Mouse (Mus musculus) frontal cortex, postnatal 10 days (tissue): ENCODE data around the gene Acbd6.

Experiments
- DNase-seq, 2 experiments: peaks; one replicate each; pipeline ENCODE4 v3.0.0; 2022; ENCODE audit warnings: low spot score in 2 of 2, mixed read lengths in 1 of 2

The Acbd6 gene

GRCm38 (mm10) chr1:155650121-155650846, 92.4 kb downstream of the Acbd6 start:
- no peak for DNase-seq

GRCm38 (mm10) chr1:155654961-155655360, 97.0 kb downstream of the Acbd6 start:
- no peak for DNase-seq

DNA sequence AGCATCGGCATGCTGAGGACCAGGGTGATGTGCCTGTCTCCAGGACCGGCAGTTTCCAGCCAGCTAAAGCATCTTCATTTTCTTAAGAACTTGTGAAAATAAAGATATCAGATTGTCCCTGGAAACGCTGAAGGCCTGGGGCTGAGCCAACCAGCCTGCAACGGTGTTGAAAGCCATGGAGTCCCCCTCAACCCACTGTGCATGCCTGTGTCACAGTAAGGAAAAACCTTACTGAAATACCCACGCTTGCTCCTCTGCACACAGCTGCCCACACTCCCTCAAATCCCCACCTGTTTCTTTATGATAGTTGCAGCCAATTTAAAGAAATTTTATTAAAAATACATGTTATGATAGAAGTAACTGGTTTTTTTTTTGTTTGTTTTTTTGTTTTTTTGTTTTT, 98.4 kb downstream of the Acbd6 start:
- DNase-seq = no peak

DNA sequence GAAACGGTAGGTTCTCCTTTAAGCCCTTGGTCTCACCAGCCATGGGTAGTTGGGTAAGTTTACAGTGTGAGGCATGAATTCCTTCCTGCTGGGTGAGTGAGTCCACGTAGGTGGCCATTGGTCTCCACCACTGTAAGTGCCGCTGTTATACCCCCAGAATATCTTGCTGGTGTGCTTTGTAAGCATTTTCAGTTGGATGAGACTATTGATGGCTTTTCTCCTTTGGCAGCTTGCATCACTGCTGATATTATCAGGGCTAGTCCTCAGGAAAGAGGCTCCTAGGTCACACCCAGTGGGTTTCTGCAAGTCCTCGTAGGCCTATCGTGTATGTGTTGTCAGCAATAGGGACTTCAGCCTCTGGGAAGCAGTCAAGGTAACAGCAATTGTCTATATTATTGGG, 106.1 kb downstream of the Acbd6 start:
- DNase-seq = no peak

DNA sequence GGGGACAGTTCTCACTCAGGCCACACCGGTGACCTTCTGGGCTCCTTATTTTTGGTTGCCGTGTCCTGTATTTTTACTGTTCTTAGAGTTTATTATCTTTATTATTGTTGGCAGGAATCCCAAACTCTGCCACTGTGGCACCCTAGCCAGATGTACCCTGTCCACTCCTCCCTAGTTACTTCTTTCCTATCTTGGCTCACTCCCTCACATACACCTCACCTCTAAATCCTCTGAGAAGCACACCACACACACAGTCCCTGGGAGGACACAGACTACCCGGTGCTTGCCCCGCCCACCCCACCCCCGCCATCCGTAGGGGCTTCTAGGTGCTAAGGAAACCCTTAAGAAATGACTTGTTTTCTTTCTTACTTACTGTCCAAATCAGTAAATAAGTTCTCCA, 117.7 kb downstream of the Acbd6 start:
- DNase-seq = no peak

DNA sequence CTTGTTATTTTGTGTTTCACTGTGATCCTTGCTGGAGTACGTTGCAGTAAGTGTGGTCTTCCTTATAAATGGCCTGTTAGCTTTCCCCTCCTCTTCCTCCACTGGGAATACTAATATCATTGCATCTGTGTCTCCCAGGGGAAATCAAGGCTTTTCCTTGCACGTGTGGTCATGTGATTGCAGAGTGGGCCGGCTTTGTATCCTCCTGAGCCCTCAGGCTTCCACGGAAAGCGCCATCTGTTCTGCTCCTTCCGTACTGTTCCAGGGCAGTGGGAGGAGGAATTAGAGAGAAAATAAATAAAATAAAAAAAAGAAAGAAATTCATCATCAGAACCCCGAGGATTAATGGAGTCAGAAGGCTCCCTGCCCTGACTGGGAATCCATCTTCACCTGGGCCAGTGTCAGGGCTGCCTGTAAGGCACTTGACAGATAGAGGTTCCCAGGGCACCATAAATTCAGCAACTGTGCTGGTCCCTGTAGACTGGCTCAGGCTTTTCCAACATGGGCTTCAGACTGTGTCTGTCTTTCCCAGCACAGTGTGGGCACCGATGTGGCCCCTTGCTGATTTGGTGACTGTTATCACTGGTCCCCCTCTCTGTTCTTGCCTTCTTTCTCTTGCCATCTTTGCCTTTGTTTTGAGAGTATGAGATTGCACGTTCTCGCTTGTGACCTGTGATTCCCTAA, 123.3 kb downstream of the Acbd6 start:
- no peak for DNase-seq

DNA sequence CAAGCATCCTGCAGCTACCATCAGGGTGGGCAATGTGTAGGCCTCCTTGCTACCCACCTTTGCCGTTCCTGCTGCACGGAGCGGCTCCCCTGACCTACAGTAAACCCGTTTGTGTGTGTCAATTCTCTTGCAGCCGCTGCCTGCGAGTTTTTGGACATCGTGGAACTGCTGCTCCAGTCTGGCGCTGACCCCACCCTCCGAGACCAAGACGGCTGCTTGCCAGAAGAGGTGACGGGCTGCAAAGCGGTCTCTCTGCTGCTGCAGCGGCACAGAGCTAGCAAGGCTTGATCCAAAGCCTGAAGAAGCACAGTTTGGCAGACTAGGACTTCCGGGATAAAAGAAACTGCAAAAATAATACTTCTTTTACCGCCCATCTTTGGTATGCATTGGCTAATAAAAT, 128.9 kb downstream of the Acbd6 start:
- no peak for DNase-seq

DNA sequence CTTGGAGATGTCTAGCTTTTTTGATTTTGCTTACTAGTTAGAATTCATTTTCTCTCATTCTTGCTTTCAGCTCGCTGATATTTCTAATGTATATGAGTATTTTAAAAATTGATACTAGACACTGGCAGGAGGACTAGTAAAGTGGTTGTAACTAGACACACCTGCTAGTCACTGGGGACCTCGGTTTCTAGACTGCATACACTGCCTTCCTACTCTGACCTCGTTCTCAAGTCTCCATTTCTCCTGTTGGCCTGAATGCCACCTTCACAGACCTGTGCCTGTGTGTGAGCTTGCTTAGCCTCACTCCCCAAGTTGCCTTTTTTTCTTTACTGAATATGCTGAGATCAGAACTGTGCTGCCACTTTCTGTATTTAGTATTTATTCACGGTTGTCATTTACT, 131.2 kb downstream of the Acbd6 start:
- no peak for DNase-seq

- DNase-seq = no peak
These were observed 131.6 kb downstream of the Acbd6 start for GRCm38 (mm10) chr1:155689558-155689957.

- no peak for DNase-seq
These were observed 134.3 kb downstream of the Acbd6 start for GRCm38 (mm10) chr1:155692230-155692629.

GRCm38 (mm10) chr1:155693026-155693425, 135.1 kb downstream of the Acbd6 start:
- DNase-seq = no peak

- no peak for DNase-seq
These were observed 135.5 kb downstream of the Acbd6 start for GRCm38 (mm10) chr1:155693443-155693842.

DNA sequence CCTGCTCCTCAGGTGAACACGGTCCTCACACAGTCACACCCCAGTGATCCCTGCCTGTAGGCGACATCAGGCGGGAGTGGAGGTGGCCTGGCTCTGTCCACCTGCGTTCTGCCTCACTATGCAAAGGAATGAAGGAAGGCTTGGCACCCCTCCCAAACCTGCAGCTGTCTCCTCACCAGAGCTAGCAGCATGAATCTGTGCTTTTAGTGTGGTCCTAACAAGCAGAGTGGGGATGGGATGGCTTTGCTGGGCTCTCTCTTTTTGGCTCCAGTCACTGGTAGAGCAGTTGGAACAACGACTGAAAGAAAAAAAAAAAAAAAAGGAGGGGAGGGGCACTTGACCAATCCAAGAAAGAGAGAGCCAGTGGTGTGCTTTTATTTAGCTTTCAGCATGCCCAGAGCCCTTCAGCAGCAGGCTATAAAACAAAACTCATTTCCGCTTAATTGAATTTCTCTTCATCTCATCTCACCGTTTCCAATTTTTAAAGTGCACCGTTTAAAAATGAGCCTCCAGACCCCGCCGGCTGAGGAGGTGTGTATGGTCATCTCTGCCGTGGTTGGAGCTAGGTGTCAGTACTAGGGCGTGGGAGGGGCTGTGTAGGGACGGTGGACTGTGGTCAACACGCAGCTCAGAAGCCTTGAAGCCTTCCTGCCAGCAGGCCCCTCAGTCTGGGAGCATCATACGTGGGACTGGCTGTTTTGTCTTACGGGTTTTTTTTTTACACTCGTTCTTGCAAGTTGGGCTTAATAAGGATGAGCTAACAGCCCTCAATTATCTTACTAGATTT, 140.6 kb downstream of the Acbd6 start:
- DNase-seq = peak; percentile 31 to 47

GRCm38 (mm10) chr1:155700886-155701285, 143.0 kb downstream of the Acbd6 start:
- no peak for DNase-seq

DNA sequence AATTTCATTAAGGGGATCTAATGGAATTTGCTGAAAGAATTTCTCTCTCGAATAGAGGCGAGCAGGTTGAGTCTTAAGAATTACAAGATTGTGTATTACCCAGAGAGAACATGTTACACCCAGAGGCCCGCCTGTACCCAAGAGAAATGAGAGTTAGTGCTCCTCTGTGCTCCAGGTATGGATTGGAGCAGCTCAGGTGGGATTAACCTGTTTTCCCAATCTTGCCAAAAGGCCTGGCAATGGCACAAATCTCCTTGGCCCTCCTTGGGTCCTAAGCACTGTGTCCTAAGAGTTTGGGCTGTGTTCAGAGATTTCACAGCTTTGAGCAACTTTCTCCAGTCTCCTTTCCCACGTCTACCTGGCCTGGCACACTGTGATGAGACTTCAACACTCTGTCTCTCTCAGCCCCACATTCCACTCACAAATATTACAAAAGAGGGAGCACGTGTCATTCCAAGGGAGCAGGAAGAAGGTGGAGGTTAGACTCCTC, 145.3 kb downstream of the Acbd6 start:
- no peak for DNase-seq

DNA sequence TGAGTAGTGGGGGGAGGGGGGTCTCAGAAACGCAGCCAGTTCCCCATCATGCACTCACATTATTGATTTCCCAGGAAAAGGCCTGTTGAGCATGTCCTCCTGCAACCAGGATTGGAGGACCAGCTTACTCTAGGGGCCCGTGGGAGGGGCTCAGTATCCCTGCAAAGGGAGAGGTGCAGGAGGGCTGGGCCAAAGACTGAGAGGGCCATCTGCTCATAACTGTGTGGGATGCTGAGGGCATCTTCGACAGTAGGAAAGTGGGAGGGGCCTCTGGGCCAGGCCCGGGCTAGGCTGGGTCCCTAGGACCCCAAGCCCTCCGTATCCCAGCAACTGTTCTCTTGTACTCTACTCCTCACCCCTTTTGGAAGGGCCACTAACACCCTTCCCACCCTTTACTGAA, 146.3 kb downstream of the Acbd6 start:
- DNase-seq = no peak

DNA sequence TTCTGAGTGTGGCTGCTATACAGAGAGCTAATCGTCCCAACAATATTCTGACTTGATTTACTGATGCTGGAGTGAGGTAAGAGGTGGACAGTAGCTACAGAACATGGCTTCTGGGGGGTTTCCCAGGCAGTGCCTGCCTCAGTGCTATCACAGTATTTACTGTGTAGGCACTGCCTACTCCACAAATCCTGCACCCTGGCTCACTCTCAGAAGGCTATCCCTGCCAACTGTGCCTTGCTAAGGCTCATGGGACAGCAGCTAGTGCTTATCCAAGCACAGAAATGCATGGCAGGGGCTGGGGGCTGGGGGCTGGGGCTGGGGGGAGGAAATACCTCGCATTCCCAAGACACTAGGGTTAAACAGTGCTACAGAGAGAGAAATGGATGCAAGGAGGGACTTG, 155.4 kb downstream of the Acbd6 start:
- no peak for DNase-seq

DNA sequence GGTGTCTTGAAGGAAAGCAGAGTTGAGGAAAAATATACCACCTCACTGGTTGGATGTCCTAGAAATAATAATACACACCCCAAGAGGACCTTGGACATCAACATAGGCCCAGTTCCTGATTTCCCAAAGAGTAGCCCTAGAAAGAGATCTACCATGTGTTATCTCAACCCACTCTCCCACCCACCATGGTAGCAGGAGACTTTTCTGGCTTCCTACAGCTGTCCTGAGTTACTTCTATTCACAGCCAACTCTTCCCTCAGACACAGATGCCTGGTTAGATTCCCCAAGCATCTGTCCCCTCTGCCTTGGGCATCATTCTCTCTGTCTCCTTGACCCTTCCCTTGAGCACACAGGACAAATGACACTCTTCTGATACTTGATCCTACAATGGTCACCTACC, 157.4 kb downstream of the Acbd6 start:
- no peak for DNase-seq

DNA sequence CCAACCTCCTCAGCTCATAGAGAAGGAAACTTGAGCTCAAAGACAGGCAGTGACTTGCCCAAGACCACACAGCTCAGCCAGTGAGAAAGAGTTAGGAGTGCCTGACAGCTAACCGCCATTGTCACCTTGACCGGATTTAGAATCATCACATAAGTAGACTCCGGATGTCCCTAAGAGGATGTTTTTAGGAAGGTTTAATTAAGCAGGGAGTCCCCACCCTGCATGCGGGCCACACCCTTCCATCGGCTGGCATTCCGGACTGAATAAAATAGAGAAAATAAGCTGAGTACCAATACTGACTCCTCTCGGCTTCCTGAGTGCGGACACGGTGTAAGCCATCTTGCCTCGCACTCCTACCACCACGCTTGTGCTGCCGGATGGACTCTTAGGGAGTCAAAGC, 159.4 kb downstream of the Acbd6 start:
- no peak for DNase-seq

DNA sequence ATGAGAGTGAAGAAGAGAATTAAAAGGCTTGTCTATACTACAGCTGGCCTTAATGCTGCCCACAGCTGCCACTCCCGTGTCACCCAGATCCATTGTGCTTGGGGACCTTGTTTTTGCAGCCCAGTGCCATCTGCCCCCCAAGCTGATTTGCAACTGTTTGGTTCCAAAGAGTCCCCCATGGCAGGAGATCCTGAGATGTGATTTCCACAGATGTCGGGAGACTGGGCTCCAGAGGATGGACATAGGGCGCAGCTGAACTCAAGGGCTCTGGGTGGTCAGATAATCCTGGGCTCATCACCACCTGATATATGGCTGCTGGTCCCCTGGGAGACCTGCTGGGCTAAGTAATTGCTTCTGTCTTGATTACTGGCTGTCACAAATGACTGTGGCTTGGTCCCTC, 160.9 kb downstream of the Acbd6 start:
- DNase-seq = no peak

DNA sequence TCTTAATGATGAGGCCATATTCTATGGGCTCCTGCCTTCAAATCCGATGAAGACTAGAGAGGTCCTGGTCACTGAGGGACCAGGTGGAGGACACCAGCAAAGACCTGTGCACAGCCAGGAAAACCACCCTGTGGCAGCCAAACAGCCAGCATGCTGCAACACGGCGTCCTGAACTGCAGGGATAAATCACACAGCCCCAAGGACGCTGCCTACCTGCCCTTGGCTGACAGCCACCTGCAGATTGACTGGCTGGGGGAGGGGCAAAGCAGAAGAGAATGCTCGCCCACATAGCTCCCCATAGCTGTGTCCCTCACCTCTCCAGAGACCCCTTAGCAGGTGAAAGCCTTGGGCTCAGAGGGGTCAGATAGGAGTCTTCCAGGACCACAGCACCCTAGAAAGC, 162.1 kb downstream of the Acbd6 start:
- no peak for DNase-seq

GRCm38 (mm10) chr1:155721443-155721842, 163.5 kb downstream of the Acbd6 start:
- DNase-seq = no peak

GRCm38 (mm10) chr1:155722185-155722584, 164.3 kb downstream of the Acbd6 start:
- no peak for DNase-seq
